Mouse (Mus musculus) thymus, postnatal 0 days (tissue): ENCODE measurements at regions not wholly inside any gene's neighbourhood (a gene's known extent, or its start where the extent isn't known, plus 50 kb on each side); places are given as distances from the start of the nearest gene placed in this dataset. TPM values are rescaled to one million over a fixed set of nuclear protein-coding genes. Genes with fewer than 3 reads are reported as not detected.

Source experiments
- microRNA-seq: library from miRNA; unstranded; fragments of <30 nt; microRNA quantifications from one replicate; pipeline ENCODE4, GENCODE M21; 2016; ENCODE audit warnings: borderline number of aligned reads

Small RNA genes lying in the stretch of these regions (microRNA-seq; reads per million reads assigned to microRNA genes)
- gene Gm22406, result not detected
- gene Mir6390, result not detected
